Mouse (Mus musculus) kidney, adult 2 months (tissue): ENCODE measurements around the gene Thra.
A peak's percentile ranks its signal among the peaks of the same experiment; 100 is the strongest.

Experiments
- CTCF ChIP-seq: fragments of 200-500 bp; conservative IDR thresholded peaks from 2 replicates; pipeline ENCODE4 v1.5.1; 2011; ENCODE audit warnings: low read depth, mild to moderate bottlenecking, control low read depth, low read length, moderate library complexity, mixed read lengths; ENCODE audit not compliant: insufficient read depth, insufficient read length
- POLR2A ChIP-seq: fragments of 200-500 bp; IDR thresholded peaks from one replicate; pipeline ENCODE4 v1.6.1; 2011; ENCODE audit warnings: low read depth, low read length, control low read depth

GRCm38 (mm10) chr11:98774582-98775347 is 34.3 kb downstream of the Thra start, which contains the start of gene Nr1d1:
- TF ChIP-seq CTCF (no peak), POLR2A (peak; percentile 97)
